Mouse (Mus musculus) bone marrow, adult 2 months (tissue): ENCODE measurements around the gene Dnah17. TPM values are rescaled to one million over a fixed set of nuclear protein-coding genes. Genes with fewer than 3 reads are reported as not detected.

ENCODE experiments used
- H3K27ac ChIP-seq: fragments of 200-500 bp; 2 replicates; pipeline ENCODE4 v1.5.1; 2012; ENCODE audit warnings: low read depth, mild to moderate bottlenecking, control low read depth, inconsistent platforms, low read length; ENCODE audit not compliant: control insufficient read depth, poor library complexity, insufficient read depth
- H3K4me1 ChIP-seq: fragments of 200-500 bp; 2 replicates; pipeline ENCODE4 v1.6.1; 2011; ENCODE audit warnings: low read length; ENCODE audit not compliant: control insufficient read depth, insufficient read depth
- H3K4me3 ChIP-seq: fragments of 200-500 bp; replicated peaks from 2 replicates; pipeline ENCODE3; 2011; ENCODE audit warnings: mild to moderate bottlenecking, low read depth, low read length, control low read depth; ENCODE audit not compliant: control insufficient read depth
- CTCF ChIP-seq: fragments of 200-500 bp; IDR thresholded peaks from 2 replicates; pipeline ENCODE4 v1.5.1; 2011; ENCODE audit warnings: low read length, control low read depth; ENCODE audit not compliant: control insufficient read depth, insufficient read depth
- POLR2A ChIP-seq: fragments of 200-500 bp; IDR thresholded peaks from 2 replicates; pipeline ENCODE4 v1.6.1; 2011; ENCODE audit warnings: low read depth, mild to moderate bottlenecking, control low read depth, low read length, borderline replicate concordance; ENCODE audit not compliant: control insufficient read depth
- WGBS: fragments of 180-500 bp; shearing (Covaris S2); methylation state at CpG from one replicate; pipeline ENCODE4 v1.1.7; 2018; 5-methylcytosine and 5-hydroxymethylcytosine counted together
- polyA plus RNA-seq: library from polyadenylated mRNA; stranded (reverse); fragments of >200 nt; gene quantifications from 2 replicates; pipeline ENCODE4 v1.2.4, GENCODE M21; 2011; ENCODE audit warnings: low replicate concordance; ENCODE audit not compliant: missing spikeins, insufficient read depth, insufficient read length

Dnah17 gene
- polyA plus RNA-seq, 1 experiment = 1.6 TPM

DNA sequence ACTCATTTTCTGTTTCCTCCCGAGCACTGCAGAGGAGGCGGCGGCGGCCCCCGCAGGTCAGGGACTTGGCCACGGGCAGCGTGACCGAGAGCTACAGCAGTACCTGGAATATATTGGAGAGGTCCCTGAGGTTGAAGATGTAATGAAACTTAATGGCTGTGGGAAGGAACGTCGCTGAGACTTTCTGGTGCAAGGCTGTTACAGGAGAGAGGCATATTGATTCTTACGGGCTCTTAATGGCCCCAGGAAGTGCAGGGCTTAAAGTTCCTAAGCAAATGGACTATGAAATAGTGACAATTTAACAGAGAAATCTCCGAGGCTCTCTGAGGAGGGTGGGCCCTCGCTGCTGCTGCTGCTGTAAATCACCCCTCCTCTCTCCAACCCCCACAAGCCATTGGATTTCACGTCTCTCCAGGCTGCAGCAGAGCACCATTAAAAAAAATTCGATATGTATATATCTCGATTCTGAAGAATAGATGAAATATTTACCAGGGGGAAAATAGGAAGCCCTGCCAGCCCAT lies 61.6 kb downstream of the Dnah17 start:
- TF ChIP-seq POLR2A (no peak), CTCF (no peak)
- peaks cover 7% of the 10 kb centered on the region; the same call in 1 of the 2 replicates for H3K4me1 ChIP-seq

DNA sequence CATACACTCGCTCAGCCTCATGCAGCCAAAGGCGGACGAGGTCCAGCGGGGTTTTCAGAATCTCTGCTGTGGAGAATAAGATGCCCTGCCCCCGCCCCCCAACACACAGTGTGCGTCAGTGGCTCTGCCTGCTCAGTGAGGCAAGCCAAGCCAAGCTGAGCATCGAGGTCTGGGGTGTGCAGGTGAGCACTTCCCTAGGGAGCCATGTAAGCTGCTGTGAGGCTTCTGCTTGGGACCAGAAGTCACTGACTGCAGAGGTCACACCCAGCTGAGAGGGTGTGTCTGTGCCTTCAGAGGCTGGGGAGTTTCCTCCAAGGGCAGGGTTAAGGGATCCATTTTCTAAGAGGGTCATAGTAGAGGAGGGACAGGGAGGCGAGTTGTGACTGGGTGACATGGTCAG lies 62.8 kb downstream of the Dnah17 start:
- 79% methylated on average over 8 of the region's 8 CpGs for WGBS
- peaks cover 5% of the 10 kb centered on the region; the same call in 1 of the 2 replicates for H3K4me1 ChIP-seq
- no peak overlapping the region for H3K4me3 ChIP-seq
- TF ChIP-seq POLR2A = no peak
- no peak for TF ChIP-seq CTCF
- no peak overlapping the region for H3K27ac ChIP-seq

More for the DNA sequence above, 61.6 kb downstream of the Dnah17 start:
- H3K4me3 ChIP-seq = no peak overlapping the region
- WGBS = 80% methylated on average over 16 of the region's 16 CpGs
- H3K27ac ChIP-seq = no peak overlapping the region

GRCm38 (mm10) chr11:118060038-118060437 lies 70.4 kb downstream of the Dnah17 start:
- TF ChIP-seq POLR2A (no peak), CTCF (no peak)
- no peaks in the 10 kb centered on the region for H3K4me1 ChIP-seq
- no peak overlapping the region for H3K27ac ChIP-seq
- WGBS = 85% methylated on average over 14 of the region's 14 CpGs
- H3K4me3 ChIP-seq = no peak overlapping the region

DNA sequence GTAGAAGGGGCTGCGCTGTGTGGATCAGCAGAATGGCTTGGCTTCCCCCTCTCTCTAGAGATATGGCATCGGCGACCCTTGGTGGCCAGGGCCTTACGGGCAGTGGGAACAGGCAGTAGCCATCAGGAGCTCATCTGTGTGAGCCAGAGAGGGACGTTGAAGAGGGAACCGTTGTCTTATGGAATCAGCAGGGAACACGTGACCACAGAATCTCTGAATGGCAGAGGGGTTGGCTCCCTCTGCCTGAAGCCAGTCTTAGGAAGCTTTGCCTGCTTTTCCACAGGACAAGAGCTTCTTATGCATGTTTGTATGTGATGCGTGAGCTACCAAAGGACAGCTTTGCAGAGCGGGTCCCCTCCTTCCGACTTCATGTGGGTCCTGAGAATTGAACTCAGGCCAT lies 71.6 kb downstream of the Dnah17 start:
- Histone ChIP-seq H3K4me3 (no peak overlapping the region), H3K4me1 (no peaks in the 10 kb centered on the region), H3K27ac (no peak overlapping the region)
- TF ChIP-seq POLR2A (no peak), CTCF (no peak)
- 69% methylated on average over 10 of the region's 10 CpGs for WGBS

DNA sequence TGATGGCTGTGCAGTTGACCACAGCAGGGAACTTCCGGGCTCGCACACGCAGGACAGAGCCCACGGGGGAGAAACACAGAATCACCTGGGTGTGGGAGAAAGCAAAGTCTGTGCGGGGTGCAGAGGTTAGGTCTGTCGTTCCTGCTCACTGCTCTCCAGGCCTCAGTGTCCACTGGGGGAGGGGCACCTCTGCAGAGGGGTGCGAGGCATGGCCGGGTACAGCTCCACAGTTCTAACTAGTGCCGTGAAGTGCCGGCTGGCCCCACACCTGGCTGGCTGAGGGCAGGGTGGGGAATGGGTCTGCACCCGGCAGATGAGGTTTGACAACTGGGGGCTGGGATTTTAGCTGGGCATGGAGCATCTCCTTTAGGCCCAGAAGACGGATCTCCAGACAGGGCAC lies 72.1 kb downstream of the Dnah17 start:
- 63% methylated on average over 12 of the region's 12 CpGs for WGBS
- H3K27ac ChIP-seq = no peak overlapping the region
- no peak for TF ChIP-seq CTCF
- no peak for TF ChIP-seq POLR2A
- no peak overlapping the region for H3K4me3 ChIP-seq
- no peaks in the 10 kb centered on the region for H3K4me1 ChIP-seq

DNA sequence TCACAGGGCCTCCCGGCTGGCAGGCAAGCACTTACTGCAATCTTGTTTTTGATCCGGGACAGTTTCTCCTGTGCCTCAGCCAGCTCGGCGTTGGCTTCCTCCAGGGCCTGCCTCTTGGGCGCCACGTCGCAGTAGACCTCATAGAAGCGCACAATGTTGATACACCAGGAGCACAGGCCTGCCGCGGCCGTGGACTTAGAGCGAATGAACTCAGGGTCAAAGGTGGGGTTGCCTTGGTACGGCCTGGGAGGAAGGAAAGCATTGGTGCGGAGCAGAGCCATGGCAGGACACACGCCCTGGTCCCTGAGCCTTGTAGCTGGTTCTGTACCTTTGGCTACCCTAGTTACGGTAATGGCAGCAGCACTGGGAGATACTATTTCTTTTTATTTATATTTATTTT lies 80.3 kb downstream of the Dnah17 start:
- WGBS = 85% methylated on average over 16 of the region's 16 CpGs
- no peaks in the 10 kb centered on the region for H3K4me1 ChIP-seq
- H3K27ac ChIP-seq = no peak overlapping the region
- TF ChIP-seq POLR2A = no peak
- TF ChIP-seq CTCF = no peak
- no peak overlapping the region for H3K4me3 ChIP-seq

DNA sequence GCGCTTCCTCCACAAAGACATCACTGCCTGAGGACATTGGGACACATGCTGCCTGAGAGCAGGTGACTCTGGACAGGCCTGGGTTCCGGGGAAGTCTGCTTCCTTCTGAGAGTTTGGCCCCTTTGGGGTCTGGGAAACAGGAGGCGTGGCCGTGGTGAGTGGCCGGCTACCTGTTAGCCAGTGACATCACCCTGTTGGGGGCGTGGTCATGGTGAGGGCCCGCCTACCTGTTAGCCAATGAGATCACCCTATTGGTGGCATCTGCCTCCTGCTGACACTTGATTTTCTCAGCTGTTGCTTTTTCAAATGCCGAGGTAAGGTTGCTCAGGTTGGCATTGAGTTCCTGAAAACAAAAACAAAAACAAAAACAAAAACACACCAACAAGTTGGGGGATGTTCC lies 80.8 kb downstream of the Dnah17 start:
- H3K4me3 ChIP-seq = no peak overlapping the region
- no peaks in the 10 kb centered on the region for H3K4me1 ChIP-seq
- 59% methylated on average over 8 of the region's 8 CpGs for WGBS
- TF ChIP-seq CTCF = no peak
- TF ChIP-seq POLR2A = no peak
- no peak overlapping the region for H3K27ac ChIP-seq

GRCm38 (mm10) chr11:118043293-118043907 lies 87.0 kb downstream of the Dnah17 start:
- Histone ChIP-seq H3K4me1 (no peaks in the 10 kb centered on the region), H3K27ac (no peak overlapping the region), H3K4me3 (no peak overlapping the region)
- TF ChIP-seq CTCF (no peak), POLR2A (no peak)
- whole genome bisulfite sequencing = 64% methylated on average over 14 of the region's 14 CpGs

DNA sequence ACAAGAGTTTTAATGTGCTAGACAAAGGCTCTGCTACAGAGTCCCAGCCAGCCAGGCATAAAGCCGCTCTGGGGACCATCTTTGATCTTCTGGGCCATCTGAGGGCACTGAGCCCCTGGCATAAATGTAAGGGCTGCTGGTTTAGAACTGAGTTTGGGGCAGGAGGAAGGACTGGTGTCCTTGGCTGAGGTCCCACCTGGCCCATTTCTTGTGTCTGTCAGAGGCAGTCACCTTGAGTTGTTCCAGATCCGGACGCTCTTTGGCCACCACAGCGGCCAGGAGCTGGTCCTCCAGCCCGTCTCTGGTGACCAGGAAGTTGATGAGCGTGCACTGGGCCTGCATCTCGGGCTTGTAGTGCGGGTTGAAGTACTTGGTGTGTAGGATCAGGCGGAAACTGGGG lies 87.6 kb downstream of the Dnah17 start:
- TF ChIP-seq CTCF = no peak
- TF ChIP-seq POLR2A = no peak
- Histone ChIP-seq H3K4me1 (no peaks in the 10 kb centered on the region), H3K4me3 (no peak overlapping the region), H3K27ac (no peak overlapping the region)
- 85% methylated on average over 9 of the region's 9 CpGs for WGBS
